Mouse (Mus musculus): ENCODE results near the gene Zfp385b. TPM values are rescaled to one million over a fixed set of nuclear protein-coding genes. Genes with fewer than 3 reads are reported as not detected.

Zfp385b gene
- polyA plus RNA-seq, 1 experiment from 2014 or later, result 9.1 TPM

DNA sequence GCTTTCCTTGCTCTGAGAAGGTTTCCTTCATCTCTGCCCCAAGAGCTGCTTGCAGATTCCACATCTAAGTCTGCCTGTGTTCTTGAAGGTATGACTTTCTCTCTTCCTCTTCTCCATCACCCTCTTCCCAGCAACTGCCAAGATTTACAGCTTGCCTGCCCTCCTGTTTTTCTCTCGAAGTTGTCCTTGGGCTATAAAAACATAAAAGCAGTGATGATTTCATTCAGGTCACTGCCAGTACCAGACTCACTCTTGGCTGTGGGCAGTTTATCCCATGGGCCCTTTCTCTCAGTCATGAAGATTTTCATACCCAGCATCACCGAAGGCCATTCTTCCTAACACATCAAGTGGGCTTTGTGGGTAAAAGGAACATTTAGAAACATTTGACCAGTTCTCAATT is 89.2 kb downstream of the Zfp385b start:
- H3K9me3 ChIP-seq (ENCODE audit: control insufficient read depth, low read length), result no peaks in the 10 kb centered on the region
- H3K4me3 ChIP-seq (replicated peaks; ENCODE audit: low read length), result no peak overlapping the region
- H3K27me3 ChIP-seq (replicated peaks; ENCODE audit: control insufficient read depth, insufficient read depth, low read length), result no peaks in the 10 kb centered on the region
- ATAC-seq, result no peak
- no peaks in the 10 kb centered on the region for H3K4me1 ChIP-seq (replicated peaks; ENCODE audit: control insufficient read depth, insufficient read depth, low read length)
- no peak overlapping the region for H3K4me2 ChIP-seq (ENCODE audit: low read length)
- H3K9ac ChIP-seq (replicated peaks; ENCODE audit: low read depth, low read length), result no peak overlapping the region
- no peak overlapping the region for H3K27ac ChIP-seq (ENCODE audit: low read length)
- 79% methylated on average over 2 of the region's 2 CpGs for WGBS
- H3K36me3 ChIP-seq (ENCODE audit: control insufficient read depth, insufficient read depth), result no peaks in the 10 kb centered on the region

DNA sequence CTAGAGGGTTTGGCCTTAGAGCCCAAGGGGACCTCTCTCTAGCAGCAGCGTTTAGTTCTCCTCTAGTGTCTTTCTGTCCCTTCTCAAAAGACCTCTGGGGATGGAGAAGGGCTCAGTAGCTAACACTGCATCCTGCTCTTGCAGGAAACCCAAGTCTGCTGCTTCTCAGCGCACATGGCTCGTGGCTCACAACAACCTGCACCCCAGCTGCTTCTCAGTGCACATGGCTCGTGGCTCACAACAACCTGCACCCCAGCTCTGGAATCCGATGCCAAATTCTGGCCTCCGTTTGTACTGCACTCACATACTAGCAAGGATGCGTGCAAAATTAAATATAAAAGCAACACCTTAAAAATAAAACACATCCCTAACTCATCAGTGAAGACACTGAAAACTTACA is 92.6 kb downstream of the Zfp385b start:
- H3K27ac ChIP-seq (ENCODE audit: low read length), result no peak overlapping the region
- H3K36me3 ChIP-seq (ENCODE audit: control insufficient read depth, insufficient read depth), result no peaks in the 10 kb centered on the region
- WGBS, result 91% methylated on average over 7 of the region's 7 CpGs
- H3K9ac ChIP-seq (replicated peaks; ENCODE audit: low read depth, low read length), result no peak overlapping the region
- no peak overlapping the region for H3K4me2 ChIP-seq (ENCODE audit: low read length)
- no peaks in the 10 kb centered on the region for H3K27me3 ChIP-seq (replicated peaks; ENCODE audit: control insufficient read depth, insufficient read depth, low read length)
- no peak overlapping the region for H3K4me3 ChIP-seq (replicated peaks; ENCODE audit: low read length)
- no peak for ATAC-seq
- no peaks in the 10 kb centered on the region for H3K9me3 ChIP-seq (ENCODE audit: control insufficient read depth, low read length)
- no peaks in the 10 kb centered on the region for H3K4me1 ChIP-seq (replicated peaks; ENCODE audit: control insufficient read depth, insufficient read depth, low read length)

DNA sequence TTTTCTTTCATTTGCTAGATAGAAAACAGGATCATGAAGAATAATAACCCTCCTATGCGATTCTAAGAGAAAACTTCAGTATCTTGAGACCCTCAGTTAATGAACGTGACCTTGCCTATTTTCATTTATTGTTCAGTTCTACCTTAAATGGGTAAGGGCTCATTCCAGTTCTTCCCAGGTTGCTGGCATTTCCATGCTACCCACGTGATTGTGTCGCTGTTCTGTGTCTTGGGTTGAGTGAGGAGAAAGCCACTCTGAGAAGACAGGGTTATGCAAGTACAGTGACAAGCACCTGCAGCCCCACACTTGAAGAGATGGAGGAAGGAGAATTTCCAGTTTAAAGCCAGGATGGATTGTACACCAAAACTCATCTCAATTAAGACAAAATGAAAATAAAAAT is 98.6 kb downstream of the Zfp385b start:
- H3K27me3 ChIP-seq (replicated peaks; ENCODE audit: control insufficient read depth, insufficient read depth, low read length), result no peaks in the 10 kb centered on the region
- H3K36me3 ChIP-seq (ENCODE audit: control insufficient read depth, insufficient read depth), result no peaks in the 10 kb centered on the region
- no peaks in the 10 kb centered on the region for H3K4me1 ChIP-seq (replicated peaks; ENCODE audit: control insufficient read depth, insufficient read depth, low read length)
- no peak for ATAC-seq
- no peak overlapping the region for H3K4me2 ChIP-seq (ENCODE audit: low read length)
- WGBS, result 85% methylated on average over 4 of the region's 4 CpGs
- H3K9ac ChIP-seq (replicated peaks; ENCODE audit: low read depth, low read length), result no peak overlapping the region
- H3K4me3 ChIP-seq (replicated peaks; ENCODE audit: low read length), result no peak overlapping the region
- no peaks in the 10 kb centered on the region for H3K9me3 ChIP-seq (ENCODE audit: control insufficient read depth, low read length)
- H3K27ac ChIP-seq (ENCODE audit: low read length), result no peak overlapping the region

DNA sequence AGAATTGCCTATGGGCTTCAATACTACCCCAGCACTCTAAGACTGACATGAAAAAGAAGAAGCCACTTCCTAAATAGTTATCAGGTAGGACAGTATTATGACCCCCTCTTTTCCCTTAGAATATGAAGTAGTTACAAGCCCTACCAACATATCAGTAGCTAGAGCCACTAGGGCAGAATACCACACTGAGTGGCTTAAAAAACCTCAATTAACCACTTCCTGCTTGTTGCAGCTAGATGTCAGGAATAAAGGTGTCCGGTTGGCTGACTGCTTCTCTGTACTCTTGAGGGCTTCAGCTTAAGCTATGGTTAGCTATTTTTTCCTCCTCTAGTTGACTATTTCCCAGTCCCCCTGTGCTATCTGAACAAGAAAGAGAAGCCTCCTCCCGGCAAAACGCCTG is 103.1 kb downstream of the Zfp385b start:
- ATAC-seq, result no peak
- H3K4me1 ChIP-seq (replicated peaks; ENCODE audit: control insufficient read depth, insufficient read depth, low read length), result no peaks in the 10 kb centered on the region

DNA sequence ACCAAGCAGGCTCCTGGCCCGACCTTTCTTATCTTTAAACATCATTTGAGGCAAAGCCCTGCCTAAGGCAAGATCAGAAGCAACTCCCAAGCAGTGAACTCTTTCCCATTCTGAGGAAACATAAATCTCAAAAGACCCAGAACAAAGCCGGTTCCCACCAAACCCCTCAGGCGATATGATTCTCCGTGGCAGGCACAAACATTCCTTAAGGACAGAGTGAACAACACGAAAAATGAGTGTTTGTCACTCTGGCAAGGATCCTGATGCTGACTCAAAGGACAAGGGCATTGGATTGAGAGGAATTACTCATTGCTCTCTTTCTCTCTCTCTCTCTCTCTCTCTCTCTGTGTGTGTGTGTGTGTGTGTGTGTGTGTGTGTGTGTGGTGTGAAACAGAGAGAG is 105.6 kb downstream of the Zfp385b start:
- Histone ChIP-seq H3K4me2 (ENCODE audit: low read length) (no peak overlapping the region), H3K27ac (ENCODE audit: low read length) (no peak overlapping the region), H3K4me3 (replicated peaks; ENCODE audit: low read length) (no peak overlapping the region), H3K4me1 (replicated peaks; ENCODE audit: control insufficient read depth, insufficient read depth, low read length) (no peaks in the 10 kb centered on the region), H3K9me3 (ENCODE audit: control insufficient read depth, low read length) (no peaks in the 10 kb centered on the region), H3K27me3 (replicated peaks; ENCODE audit: control insufficient read depth, insufficient read depth, low read length) (no peaks in the 10 kb centered on the region), H3K9ac (replicated peaks; ENCODE audit: low read depth, low read length) (no peak overlapping the region), H3K36me3 (ENCODE audit: control insufficient read depth, insufficient read depth) (no peaks in the 10 kb centered on the region)
- no peak for ATAC-seq
- 66% methylated on average over 5 of the region's 5 CpGs for WGBS

More for the DNA sequence above, 103.1 kb downstream of the Zfp385b start:
- H3K9ac ChIP-seq (replicated peaks; ENCODE audit: low read depth, low read length), result no peak overlapping the region
- WGBS, result 94% methylated on average over 3 of the region's 3 CpGs
- H3K4me2 ChIP-seq (ENCODE audit: low read length), result no peak overlapping the region
- no peaks in the 10 kb centered on the region for H3K36me3 ChIP-seq (ENCODE audit: control insufficient read depth, insufficient read depth)
- H3K27ac ChIP-seq (ENCODE audit: low read length), result no peak overlapping the region
- H3K27me3 ChIP-seq (replicated peaks; ENCODE audit: control insufficient read depth, insufficient read depth, low read length), result no peaks in the 10 kb centered on the region
- no peak overlapping the region for H3K4me3 ChIP-seq (replicated peaks; ENCODE audit: low read length)
- no peaks in the 10 kb centered on the region for H3K9me3 ChIP-seq (ENCODE audit: control insufficient read depth, low read length)

DNA sequence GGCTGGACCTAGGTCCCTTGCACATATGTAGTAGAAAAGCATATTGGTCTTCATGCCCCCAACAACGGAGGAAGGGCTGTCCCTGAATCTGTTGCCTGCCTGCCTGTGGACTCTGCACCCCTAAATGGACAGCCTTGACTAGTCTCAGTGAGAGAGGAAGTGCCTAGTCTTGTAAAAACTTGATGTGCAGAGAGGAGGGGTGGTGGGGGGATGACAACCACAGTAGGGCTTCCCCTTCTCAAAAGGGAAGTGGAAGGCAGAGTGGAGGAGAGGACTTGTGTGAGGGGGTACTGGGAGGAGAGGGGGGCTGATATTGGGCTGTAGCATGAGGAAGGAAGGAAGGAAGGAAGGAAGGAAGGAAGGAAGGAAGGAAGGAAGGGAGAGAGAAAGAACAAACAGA is 107.7 kb downstream of the Zfp385b start:
- Histone ChIP-seq H3K4me2 (ENCODE audit: low read length) (no peak overlapping the region), H3K9ac (replicated peaks; ENCODE audit: low read depth, low read length) (no peak overlapping the region), H3K4me3 (replicated peaks; ENCODE audit: low read length) (no peak overlapping the region), H3K27ac (ENCODE audit: low read length) (no peak overlapping the region), H3K27me3 (replicated peaks; ENCODE audit: control insufficient read depth, insufficient read depth, low read length) (no peaks in the 10 kb centered on the region), H3K4me1 (replicated peaks; ENCODE audit: control insufficient read depth, insufficient read depth, low read length) (no peaks in the 10 kb centered on the region), H3K36me3 (ENCODE audit: control insufficient read depth, insufficient read depth) (no peaks in the 10 kb centered on the region), H3K9me3 (ENCODE audit: control insufficient read depth, low read length) (no peaks in the 10 kb centered on the region)
- no peak for ATAC-seq
- 90% methylated on average over 1 of the region's 1 CpGs for WGBS

DNA sequence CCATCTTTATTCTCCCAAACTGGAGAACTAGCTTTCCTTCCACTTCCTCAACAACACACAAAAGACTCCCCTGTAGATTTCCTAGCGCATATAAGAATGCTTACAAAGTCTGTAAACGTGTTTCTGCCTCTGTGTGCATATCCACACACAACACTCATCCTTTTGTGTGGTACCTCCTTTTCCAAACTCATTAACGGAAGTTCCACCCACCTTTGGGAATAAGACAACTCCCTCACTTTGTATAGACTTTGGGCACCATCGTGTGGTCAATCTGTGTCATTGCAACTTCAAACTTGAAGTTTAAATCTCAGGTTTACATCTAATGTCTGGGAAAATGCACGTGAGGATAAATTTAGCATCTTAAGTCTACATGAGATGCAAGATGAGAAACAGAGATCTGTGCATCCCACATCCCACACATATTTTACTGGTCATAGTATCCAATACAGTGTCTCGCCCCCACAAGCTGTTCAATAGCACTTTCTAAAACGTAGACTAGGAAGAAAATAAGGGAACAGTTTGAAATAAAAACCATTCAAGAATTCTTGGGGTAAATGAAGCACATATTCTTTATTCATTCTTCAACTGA is 110.1 kb downstream of the Zfp385b start:
- Histone ChIP-seq H3K9me3 (ENCODE audit: control insufficient read depth, low read length) (no peaks in the 10 kb centered on the region), H3K4me1 (replicated peaks; ENCODE audit: control insufficient read depth, insufficient read depth, low read length) (no peaks in the 10 kb centered on the region), H3K36me3 (ENCODE audit: control insufficient read depth, insufficient read depth) (no peaks in the 10 kb centered on the region), H3K27ac (ENCODE audit: low read length) (no peak overlapping the region), H3K4me3 (replicated peaks; ENCODE audit: low read length) (0 out of 2 replicates have a peak overlapping the region, but pooled peaks have one; percentile 19), H3K27me3 (replicated peaks; ENCODE audit: control insufficient read depth, insufficient read depth, low read length) (no peaks in the 10 kb centered on the region), H3K4me2 (ENCODE audit: low read length) (peak overlapping the region; percentile 45), H3K9ac (replicated peaks; ENCODE audit: low read depth, low read length) (no peak overlapping the region)
- ATAC-seq, result peak; percentile 79
- 29% methylated on average over 7 of the region's 7 CpGs for WGBS

DNA sequence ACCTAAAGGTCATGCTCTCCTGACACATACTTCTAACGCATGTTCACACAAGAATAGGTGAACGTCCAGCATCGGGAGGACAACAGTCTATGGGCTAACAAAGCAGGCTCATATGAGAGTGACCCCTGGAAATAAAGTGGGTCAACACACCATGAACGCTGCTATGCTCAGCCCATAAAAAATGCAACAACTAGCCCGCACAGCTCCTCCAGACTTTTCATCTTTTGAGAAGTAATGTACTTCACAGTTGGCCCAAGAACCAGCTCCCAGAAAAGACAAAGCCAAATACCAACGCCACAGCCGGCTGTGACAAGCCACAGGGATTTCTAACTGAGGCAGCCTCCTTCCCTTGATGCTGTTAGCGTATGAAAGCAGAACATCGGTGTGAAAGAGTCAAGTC is 112.3 kb downstream of the Zfp385b start:
- H3K36me3 ChIP-seq (ENCODE audit: control insufficient read depth, insufficient read depth), result no peaks in the 10 kb centered on the region
- peaks cover 9% of the 10 kb centered on the region for H3K4me1 ChIP-seq (replicated peaks; ENCODE audit: control insufficient read depth, insufficient read depth, low read length)
- H3K27me3 ChIP-seq (replicated peaks; ENCODE audit: control insufficient read depth, insufficient read depth, low read length), result no peaks in the 10 kb centered on the region
- ATAC-seq, result no peak
- no peak overlapping the region for H3K4me2 ChIP-seq (ENCODE audit: low read length)
- no peaks in the 10 kb centered on the region for H3K9me3 ChIP-seq (ENCODE audit: control insufficient read depth, low read length)
- H3K9ac ChIP-seq (replicated peaks; ENCODE audit: low read depth, low read length), result no peak overlapping the region
- H3K27ac ChIP-seq (ENCODE audit: low read length), result no peak overlapping the region
- no peak overlapping the region for H3K4me3 ChIP-seq (replicated peaks; ENCODE audit: low read length)
- 55% methylated on average over 9 of the region's 9 CpGs for whole genome bisulfite sequencing

DNA sequence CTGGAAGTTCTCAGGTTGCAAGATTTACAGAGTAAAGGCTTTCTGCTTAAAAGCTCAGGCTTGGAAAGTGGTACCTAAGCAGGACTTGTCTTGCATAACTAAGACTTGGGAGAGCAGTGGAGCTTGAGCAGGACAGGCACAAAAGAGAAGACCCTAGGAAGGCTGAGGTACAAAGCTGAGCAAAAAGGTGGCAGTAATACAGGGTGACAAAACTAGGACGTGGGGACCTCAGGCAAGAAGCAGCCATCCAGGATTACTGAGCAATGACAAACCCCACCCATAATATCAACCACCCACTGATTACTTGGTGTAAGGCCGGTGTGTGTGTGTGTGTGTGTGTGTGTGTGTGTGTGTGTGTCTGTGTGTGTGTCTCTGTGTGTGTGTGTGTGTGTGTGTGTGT is 114.0 kb downstream of the Zfp385b start:
- H3K27me3 ChIP-seq (replicated peaks; ENCODE audit: control insufficient read depth, insufficient read depth, low read length), result no peaks in the 10 kb centered on the region
- no peaks in the 10 kb centered on the region for H3K36me3 ChIP-seq (ENCODE audit: control insufficient read depth, insufficient read depth)
- no peak overlapping the region for H3K4me2 ChIP-seq (ENCODE audit: low read length)
- H3K9me3 ChIP-seq (ENCODE audit: control insufficient read depth, low read length), result no peaks in the 10 kb centered on the region
- no peak for ATAC-seq
- H3K4me1 ChIP-seq (replicated peaks; ENCODE audit: control insufficient read depth, insufficient read depth, low read length), result peaks cover 9% of the 10 kb centered on the region
- no peak overlapping the region for H3K4me3 ChIP-seq (replicated peaks; ENCODE audit: low read length)
- no peak overlapping the region for H3K27ac ChIP-seq (ENCODE audit: low read length)
- WGBS, result 74% methylated on average over 2 of the region's 2 CpGs
- no peak overlapping the region for H3K9ac ChIP-seq (replicated peaks; ENCODE audit: low read depth, low read length)

DNA sequence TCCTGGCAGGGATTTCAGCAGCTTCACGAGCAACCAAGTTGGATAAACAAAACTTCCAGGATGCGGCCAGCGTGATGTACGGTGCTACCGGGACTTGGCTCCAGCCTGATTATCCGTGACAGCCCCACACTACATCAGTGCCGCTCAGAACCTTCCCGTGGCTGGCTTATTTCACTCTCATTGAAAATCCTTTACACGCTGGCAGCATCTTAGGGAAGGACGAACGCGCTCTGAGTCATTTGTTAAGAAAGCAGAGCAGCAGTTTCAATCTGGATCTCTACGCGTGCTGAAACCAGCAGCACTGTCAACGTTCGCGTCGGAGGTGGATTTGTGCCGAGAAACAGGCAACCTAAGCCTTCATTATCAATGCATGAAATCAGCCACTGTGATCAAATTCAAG is 116.4 kb downstream of the Zfp385b start:
- Histone ChIP-seq H3K4me2 (ENCODE audit: low read length) (peak overlapping the region; percentile 63), H3K4me3 (replicated peaks; ENCODE audit: low read length) (peak overlapping the region; percentile 46), H3K27ac (ENCODE audit: low read length) (peak overlapping the region; percentile 70), H3K9me3 (ENCODE audit: control insufficient read depth, low read length) (no peaks in the 10 kb centered on the region), H3K9ac (replicated peaks; ENCODE audit: low read depth, low read length) (peak overlapping the region; percentile 58), H3K36me3 (ENCODE audit: control insufficient read depth, insufficient read depth) (no peaks in the 10 kb centered on the region), H3K27me3 (replicated peaks; ENCODE audit: control insufficient read depth, insufficient read depth, low read length) (no peaks in the 10 kb centered on the region), H3K4me1 (replicated peaks; ENCODE audit: control insufficient read depth, insufficient read depth, low read length) (peaks cover 9% of the 10 kb centered on the region)
- WGBS, result 14% methylated on average over 19 of the region's 19 CpGs
- ATAC-seq, result peak; percentile 72
